Mouse (Mus musculus) thymus, adult 2 months (tissue): ENCODE results near the gene B4galt5. TPM values are rescaled to one million over a fixed set of nuclear protein-coding genes. Genes with fewer than 3 reads are reported as not detected.

ENCODE experiments used
- DNase-seq: peaks from one replicate; pipeline ENCODE4 v3.0.0; 2021
- H3K27ac ChIP-seq: fragments of 200-500 bp; 2 replicates; pipeline ENCODE4 v1.5.1; 2012; ENCODE audit warnings: low read length, control low read depth; ENCODE audit not compliant: control insufficient read depth, insufficient read depth
- H3K27me3 ChIP-seq: fragments of 200-500 bp; 2 replicates; pipeline ENCODE4 v1.6.1; 2012; ENCODE audit warnings: mild to moderate bottlenecking, low read length, moderate library complexity, mixed read lengths; ENCODE audit not compliant: control insufficient read depth, insufficient read depth
- H3K36me3 ChIP-seq: fragments of 200-500 bp; 2 replicates; pipeline ENCODE4 v1.6.1; 2012; ENCODE audit warnings: mild to moderate bottlenecking, low read length, moderate library complexity; ENCODE audit not compliant: control insufficient read depth, insufficient read depth
- H3K4me1 ChIP-seq: fragments of 200-500 bp; replicated peaks from 2 replicates; pipeline ENCODE4 v1.6.1; 2012; ENCODE audit warnings: low read length; ENCODE audit not compliant: control insufficient read depth, insufficient read depth
- H3K4me3 ChIP-seq: fragments of 200-500 bp; 2 replicates; pipeline ENCODE4 v1.5.1; 2012; ENCODE audit warnings: mild to moderate bottlenecking, low read length, control low read depth, moderate library complexity; ENCODE audit not compliant: control insufficient read depth, insufficient read depth
- CTCF ChIP-seq: fragments of 200-500 bp; IDR thresholded peaks from 2 replicates; pipeline ENCODE4 v1.5.1; 2012; ENCODE audit warnings: mild to moderate bottlenecking, control low read depth, low read length, moderate library complexity, borderline replicate concordance; ENCODE audit not compliant: control insufficient read depth, poor library complexity, insufficient read depth; ENCODE audit errors: extremely low read depth
- POLR2A ChIP-seq: fragments of 200-500 bp; IDR thresholded peaks from 2 replicates; pipeline ENCODE4 v1.6.1; 2012; ENCODE audit warnings: mild to moderate bottlenecking, low read length, control low read depth, moderate library complexity; ENCODE audit not compliant: control insufficient read depth, poor library complexity, insufficient read depth; ENCODE audit errors: extremely low read depth
- WGBS: fragments of 180-500 bp; shearing (Covaris S2); methylation state at CpG from one replicate; pipeline ENCODE4 v1.1.7; 2018; 5-methylcytosine and 5-hydroxymethylcytosine counted together
- polyA plus RNA-seq: library from polyadenylated mRNA; depleted of rRNA; stranded (reverse); fragments of >200 nt; gene quantifications from 2 replicates; pipeline ENCODE4 v1.2.3, GENCODE M21; 2012

B4galt5 gene
- polyA plus RNA-seq, 1 experiment, result 10.9 TPM

- Histone ChIP-seq H3K27me3 (no peaks in the 10 kb centered on the region), H3K27ac (no peak overlapping the region), H3K36me3 (no peaks in the 10 kb centered on the region), H3K4me1 (peaks cover 15% of the 10 kb centered on the region), H3K4me3 (no peak overlapping the region)
- TF ChIP-seq CTCF, result no peak
- no peak for TF ChIP-seq POLR2A
- WGBS, result 95% methylated on average over 12 of the region's 12 CpGs
- no peak for DNase-seq
These were observed 39.7 kb downstream of the B4galt5 start for GRCm38 (mm10) chr2:167309286-167309685.

GRCm38 (mm10) chr2:167307716-167308115 lies 41.3 kb downstream of the B4galt5 start:
- H3K36me3 ChIP-seq, result no peaks in the 10 kb centered on the region
- no peak overlapping the region for H3K27ac ChIP-seq
- WGBS, result 70% methylated on average over 12 of the region's 12 CpGs

DNA sequence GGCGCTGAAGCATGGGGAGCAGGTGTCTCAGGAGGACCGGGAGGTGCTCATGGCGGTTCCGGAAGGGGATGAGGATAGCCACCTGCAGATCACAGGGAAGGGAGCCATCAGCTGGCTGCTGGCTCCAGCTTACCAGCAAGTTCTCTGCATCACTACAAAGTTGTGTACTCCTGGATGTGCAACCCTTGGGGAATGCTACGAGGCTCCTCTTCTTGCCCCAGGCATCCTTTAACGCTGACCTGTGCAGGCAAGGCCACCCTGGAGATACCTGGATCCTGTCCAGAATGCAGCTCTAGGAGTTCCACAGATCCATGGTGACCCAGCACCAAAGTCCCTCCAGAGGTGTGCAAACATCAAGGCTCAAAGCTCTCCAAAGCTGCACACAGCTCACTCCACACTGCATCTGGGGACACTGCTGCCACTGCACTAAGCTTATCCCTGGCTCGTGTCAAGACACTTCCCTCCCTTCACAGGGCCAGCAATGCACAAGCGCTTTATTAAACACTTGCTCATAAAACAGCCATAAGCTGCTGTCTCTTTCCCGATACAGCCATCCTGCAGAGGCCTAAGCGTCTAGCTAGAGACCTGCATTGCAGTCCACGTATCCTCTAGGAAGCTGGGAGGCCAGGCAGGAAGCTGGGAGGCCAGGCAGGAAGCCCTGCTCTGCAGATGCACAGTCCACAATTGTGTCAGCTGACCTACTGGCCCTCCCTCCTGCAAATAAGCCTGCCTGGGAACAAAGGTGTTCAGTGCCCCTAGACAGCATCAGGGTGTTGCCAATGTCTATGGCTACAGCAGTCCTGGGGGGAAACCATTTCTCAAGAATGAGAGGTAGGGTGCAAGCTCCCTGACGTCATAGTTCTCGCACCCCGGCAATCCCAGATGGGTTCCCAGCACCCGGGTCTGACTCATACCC lies 42.1 kb downstream of the B4galt5 start:
- WGBS, result 95% methylated on average over 15 of the region's 15 CpGs
- no peak for DNase-seq
- Histone ChIP-seq H3K4me3 (no peak overlapping the region), H3K27ac (no peak overlapping the region), H3K27me3 (no peaks in the 10 kb centered on the region), H3K36me3 (no peaks in the 10 kb centered on the region), H3K4me1 (no peaks in the 10 kb centered on the region)
- TF ChIP-seq CTCF (no peak), POLR2A (no peak)

More at GRCm38 (mm10) chr2:167307716-167308115, 41.3 kb downstream of the B4galt5 start:
- Histone ChIP-seq H3K4me3 (no peak overlapping the region), H3K4me1 (no peaks in the 10 kb centered on the region), H3K27me3 (no peaks in the 10 kb centered on the region)
- DNase-seq, result no peak
- TF ChIP-seq POLR2A (no peak), CTCF (no peak)

DNA sequence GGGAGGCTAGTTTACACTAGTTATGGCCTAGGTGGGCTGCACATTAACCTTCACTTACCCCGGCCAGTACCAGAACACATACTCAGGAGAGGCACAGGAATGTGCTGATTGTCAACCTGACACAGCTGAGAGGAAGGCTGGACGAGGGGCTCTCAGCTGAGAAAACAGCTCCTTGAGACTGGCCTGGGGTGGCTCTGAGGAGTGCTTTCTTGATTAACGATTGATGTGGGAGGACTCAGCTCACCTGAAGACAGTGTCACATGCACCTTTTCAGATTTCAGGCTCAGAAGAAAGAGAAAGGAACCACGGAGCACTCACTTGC lies 42.7 kb downstream of the B4galt5 start:
- no peaks in the 10 kb centered on the region for H3K4me1 ChIP-seq
- H3K27ac ChIP-seq, result no peak overlapping the region
- no peak overlapping the region for H3K4me3 ChIP-seq
- no peak for TF ChIP-seq CTCF
- no peak for TF ChIP-seq POLR2A
- no peaks in the 10 kb centered on the region for H3K27me3 ChIP-seq
- no peaks in the 10 kb centered on the region for H3K36me3 ChIP-seq
- no peak for DNase-seq
- WGBS, result 94% methylated on average over 4 of the region's 4 CpGs

DNA sequence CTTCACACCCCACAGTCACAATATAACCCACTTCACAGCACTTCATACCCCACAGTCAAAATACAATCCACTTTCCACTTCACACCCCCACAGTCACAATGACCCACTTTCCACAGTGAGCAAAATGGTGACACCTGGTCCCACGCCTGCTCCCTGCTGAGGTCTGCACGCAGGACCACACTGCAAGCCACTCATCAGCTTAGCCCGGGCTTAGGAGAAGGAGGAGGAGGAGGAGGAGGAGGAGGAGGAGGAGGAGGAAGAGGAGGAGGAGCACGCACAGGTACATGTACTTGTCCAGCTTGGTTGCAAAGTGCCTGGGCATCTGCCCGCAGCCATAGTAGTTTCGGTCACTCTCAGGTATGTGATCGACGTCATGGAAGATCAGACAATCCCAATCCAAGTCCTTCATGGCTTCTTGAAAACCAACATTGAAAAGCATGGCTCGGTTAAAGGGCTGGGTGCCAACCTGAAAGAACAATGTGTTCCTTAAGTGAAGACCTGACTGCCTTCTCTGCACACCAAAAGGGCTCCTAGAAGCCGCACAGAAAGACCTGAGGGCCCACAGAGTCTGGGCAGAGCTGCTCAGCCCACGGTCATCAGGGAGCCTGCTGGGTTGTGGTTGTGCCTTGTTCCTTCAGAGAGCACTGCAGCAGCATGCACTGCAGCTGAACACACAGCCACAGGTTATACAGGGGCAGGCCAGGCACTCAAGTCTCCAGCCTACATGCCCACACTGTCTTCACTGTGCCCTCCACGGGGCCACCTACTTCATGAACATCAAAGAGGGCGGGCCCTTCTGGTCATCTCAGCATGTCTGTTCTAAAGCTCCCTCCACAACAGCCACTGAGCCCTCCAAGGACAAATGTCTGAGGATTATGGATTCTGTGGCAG lies 43.4 kb downstream of the B4galt5 start:
- no peak for DNase-seq
- Histone ChIP-seq H3K36me3 (no peaks in the 10 kb centered on the region), H3K4me1 (no peaks in the 10 kb centered on the region; the same call in 1 of the 2 replicates), H3K4me3 (no peak overlapping the region), H3K27me3 (no peaks in the 10 kb centered on the region), H3K27ac (no peak overlapping the region)
- 93% methylated on average over 13 of the region's 13 CpGs for WGBS
- TF ChIP-seq POLR2A, result no peak
- no peak for TF ChIP-seq CTCF

GRCm38 (mm10) chr2:167304651-167305381 lies 44.2 kb downstream of the B4galt5 start:
- no peak for DNase-seq
- peaks cover 6% of the 10 kb centered on the region for H3K4me1 ChIP-seq
- TF ChIP-seq CTCF, result no peak
- TF ChIP-seq POLR2A, result no peak
- no peak overlapping the region for H3K4me3 ChIP-seq
- no peaks in the 10 kb centered on the region for H3K27me3 ChIP-seq
- H3K36me3 ChIP-seq, result no peaks in the 10 kb centered on the region
- no peak overlapping the region for H3K27ac ChIP-seq
- 96% methylated on average over 16 of the region's 16 CpGs for WGBS
